Mouse (Mus musculus) limb, embryonic 14.5 days (tissue): ENCODE measurements around the gene Pcnx2. TPM values are rescaled to one million over a fixed set of nuclear protein-coding genes. Genes with fewer than 3 reads are reported as not detected.
A peak's percentile ranks its signal among the peaks of the same experiment; 100 is the strongest.

Experiments
- ATAC-seq: fragments of 200-750 bp; cut with Nextera tagmentation; 2 replicates; pipeline ENCODE4 v1.8.0; 2017; ENCODE audit warnings: low read depth, moderate number of reproducible peaks, moderate TSS enrichment; ENCODE audit not compliant: low FRiP score
- DNase-seq: peaks from one replicate; pipeline ENCODE4 v3.0.0-alpha.2; 2015; ENCODE audit warnings: low spot score
- H3K27ac ChIP-seq: fragments of 300-500 bp; sonication (generic); replicated peaks from 2 replicates; pipeline ENCODE4 v1.5.1; 2014; ENCODE audit warnings: low read depth, mild to moderate bottlenecking, low read length, moderate library complexity, mixed read lengths
- H3K27me3 ChIP-seq: fragments of 300-500 bp; sonication (generic); 2 replicates; pipeline ENCODE4 v1.6.1; 2014; ENCODE audit warnings: low read length, mixed read lengths; ENCODE audit not compliant: control insufficient read depth, insufficient read depth
- H3K36me3 ChIP-seq: fragments of 300-500 bp; sonication (generic); 2 replicates; pipeline ENCODE4 v1.6.1; 2014; ENCODE audit warnings: mild to moderate bottlenecking, low read length, moderate library complexity, mixed read lengths; ENCODE audit not compliant: control insufficient read depth, insufficient read depth
- H3K4me1 ChIP-seq: fragments of 300-500 bp; sonication (generic); 2 replicates; pipeline ENCODE4 v1.6.1; 2014; ENCODE audit warnings: antibody characterized with exemption, low read length, mixed read lengths; ENCODE audit not compliant: control insufficient read depth, insufficient read depth
- H3K4me2 ChIP-seq: fragments of 300-500 bp; sonication (generic); replicated peaks from 2 replicates; pipeline ENCODE4 v1.6.1; 2014; ENCODE audit warnings: low read depth, mild to moderate bottlenecking, low read length, moderate library complexity; ENCODE audit not compliant: severe bottlenecking
- H3K4me3 ChIP-seq: fragments of 300-500 bp; sonication (generic); replicated peaks from 2 replicates; pipeline ENCODE4 v1.5.1; 2014; ENCODE audit warnings: low read length
- H3K9ac ChIP-seq: fragments of 300-500 bp; sonication (generic); 2 replicates; pipeline ENCODE4 v1.6.1; 2014; ENCODE audit warnings: mild to moderate bottlenecking, low read depth, low read length, moderate library complexity; ENCODE audit not compliant: severe bottlenecking
- H3K9me3 ChIP-seq: fragments of 300-500 bp; sonication (generic); 2 replicates; pipeline ENCODE4 v1.6.1; 2016; ENCODE audit warnings: low read length; ENCODE audit not compliant: control insufficient read depth
- POLR2A ChIP-seq: fragments of 200-500 bp; IDR thresholded peaks from 2 replicates; pipeline ENCODE4 v1.8.0; 2012; ENCODE audit warnings: inconsistent platforms, mild to moderate bottlenecking, moderate library complexity, borderline replicate concordance; ENCODE audit not compliant: insufficient read depth, insufficient read length; ENCODE audit errors: extremely low read depth
- WGBS: fragments of 180-500 bp; shearing (Covaris S2); extraction: QIAGEN DNeasy Blood & Tissue Kit; methylation state at CpG from one replicate; pipeline ENCODE4 v1.1.7; 2014; 5-methylcytosine and 5-hydroxymethylcytosine counted together
- polyA plus RNA-seq, 2 experiments: library from polyadenylated mRNA; depleted of rRNA in 1 of 2; stranded (reverse) in 1 of 2; unstranded in 1 of 2; fragments of >200 nt; fragmentation: Nextera tagmentation in 1 of 2; extraction: Ambion mirVana in 1 of 2; gene quantifications; 2 replicates each; pipeline versions ENCODE4 v1.2.1 to v1.2.3; 2012 to 2014

Pcnx2 gene
- polyA plus RNA-seq, 2 experiments = 0.15 to 0.33 TPM

GRCm38 (mm10) chr8:125926636-125927035, 28.5 kb upstream of the Pcnx2 start:
- ATAC-seq = no peak
- Histone ChIP-seq H3K4me2 (no peak overlapping the region), H3K4me1 (no peaks in the 10 kb centered on the region), H3K27ac (no peak overlapping the region), H3K27me3 (no peaks in the 10 kb centered on the region), H3K9me3 (no peaks in the 10 kb centered on the region), H3K9ac (no peak overlapping the region), H3K4me3 (no peak overlapping the region), H3K36me3 (no peaks in the 10 kb centered on the region)
- no peak for DNase-seq
- no peak for TF ChIP-seq POLR2A
- WGBS = 83% methylated on average over 4 of the region's 4 CpGs

DNA sequence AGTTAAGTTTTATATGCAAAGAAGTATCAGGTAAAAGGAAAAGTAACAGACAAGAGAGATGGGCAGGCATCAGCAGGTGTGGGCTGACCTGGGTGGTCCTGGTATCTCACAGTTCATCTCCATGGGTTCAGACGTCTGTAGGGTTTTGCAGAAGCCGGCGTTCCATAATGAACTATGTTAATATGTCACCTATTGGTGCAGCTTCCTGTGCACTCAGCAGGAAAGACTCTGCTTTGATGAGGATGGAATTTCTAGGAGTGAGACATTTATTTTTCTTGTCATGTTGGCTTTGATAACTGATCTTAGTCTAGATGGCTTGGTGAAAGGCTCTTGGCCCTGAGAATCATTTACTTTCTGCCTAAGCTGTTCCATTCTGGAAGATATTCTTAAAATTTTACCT, 24.2 kb upstream of the Pcnx2 start:
- H3K9ac ChIP-seq = no peak overlapping the region
- DNase-seq = no peak
- H3K36me3 ChIP-seq = no peaks in the 10 kb centered on the region
- no peaks in the 10 kb centered on the region for H3K27me3 ChIP-seq
- 76% methylated on average over 3 of the region's 3 CpGs for WGBS
- no peak for ATAC-seq
- H3K27ac ChIP-seq = no peak overlapping the region
- no peak for TF ChIP-seq POLR2A
- no peak overlapping the region for H3K4me3 ChIP-seq
- H3K9me3 ChIP-seq = no peaks in the 10 kb centered on the region
- 0 out of 2 replicates have a peak, but pooled peaks cover 5% of the 10 kb centered on the region for H3K4me1 ChIP-seq
- no peak overlapping the region for H3K4me2 ChIP-seq

DNA sequence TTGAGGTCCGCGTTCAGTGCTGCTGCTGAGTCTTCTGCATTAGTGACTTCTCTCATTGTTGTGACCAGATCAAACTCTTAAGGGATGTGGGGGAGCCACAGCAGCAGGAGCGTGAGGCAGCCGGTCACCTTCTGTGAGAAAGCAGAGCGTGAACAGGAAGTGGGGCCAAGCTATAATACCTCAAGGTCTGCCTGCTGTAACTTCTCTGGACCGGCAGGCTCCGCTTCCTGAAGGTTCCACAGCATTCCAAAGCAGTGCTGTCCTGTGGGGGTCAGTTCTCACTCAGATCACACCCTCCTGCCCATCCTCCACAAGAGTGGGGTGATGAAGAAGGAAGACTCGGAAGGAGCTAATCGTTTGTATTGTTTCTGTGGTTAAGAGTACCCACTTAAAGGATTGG, 22.6 kb upstream of the Pcnx2 start:
- no peak overlapping the region for H3K4me2 ChIP-seq
- no peak overlapping the region for H3K4me3 ChIP-seq
- DNase-seq (no peak), ATAC-seq (no peak)
- WGBS = 59% methylated on average over 9 of the region's 9 CpGs
- no peak overlapping the region for H3K9ac ChIP-seq
- H3K4me1 ChIP-seq = 0 out of 2 replicates have a peak, but pooled peaks cover 5% of the 10 kb centered on the region
- no peaks in the 10 kb centered on the region for H3K36me3 ChIP-seq
- no peaks in the 10 kb centered on the region for H3K27me3 ChIP-seq
- no peak for TF ChIP-seq POLR2A
- no peaks in the 10 kb centered on the region for H3K9me3 ChIP-seq
- H3K27ac ChIP-seq = peak overlapping the region; percentile 29; the same call in 1 of the 2 replicates

GRCm38 (mm10) chr8:125920281-125920680, 22.2 kb upstream of the Pcnx2 start:
- 67% methylated on average over 10 of the region's 10 CpGs for WGBS
- TF ChIP-seq POLR2A = no peak
- H3K9ac ChIP-seq = no peak overlapping the region
- H3K27ac ChIP-seq = peak overlapping the region; percentile 29; the same call in 1 of the 2 replicates
- DNase-seq = no peak
- H3K4me2 ChIP-seq = no peak overlapping the region
- H3K4me1 ChIP-seq = 0 out of 2 replicates have a peak, but pooled peaks cover 5% of the 10 kb centered on the region
- no peak for ATAC-seq
- H3K27me3 ChIP-seq = no peaks in the 10 kb centered on the region
- H3K36me3 ChIP-seq = no peaks in the 10 kb centered on the region
- no peaks in the 10 kb centered on the region for H3K9me3 ChIP-seq
- no peak overlapping the region for H3K4me3 ChIP-seq

DNA sequence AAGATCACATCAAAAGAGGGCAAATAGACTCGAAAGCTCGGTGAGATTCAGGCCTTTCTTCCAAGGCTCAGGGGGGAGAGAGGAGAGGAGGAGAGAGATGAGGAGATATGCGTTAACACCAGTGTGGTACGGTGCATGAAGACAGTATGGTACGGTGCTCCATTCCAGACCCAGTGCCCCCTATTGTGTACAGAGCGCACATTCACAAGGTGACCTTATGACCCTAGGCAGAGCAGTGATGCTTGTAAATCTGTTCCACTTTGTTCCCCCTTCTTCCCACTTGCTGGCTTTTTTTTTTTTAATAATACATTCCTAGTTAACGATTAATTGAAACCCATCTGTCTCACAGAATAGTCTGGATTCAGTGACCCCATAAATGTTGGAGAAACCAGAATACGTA, 21.4 kb upstream of the Pcnx2 start:
- Histone ChIP-seq H3K27ac (no peak overlapping the region), H3K4me1 (0 out of 2 replicates have a peak, but pooled peaks cover 5% of the 10 kb centered on the region), H3K27me3 (no peaks in the 10 kb centered on the region), H3K9ac (no peak overlapping the region), H3K4me2 (no peak overlapping the region), H3K9me3 (no peaks in the 10 kb centered on the region), H3K36me3 (no peaks in the 10 kb centered on the region), H3K4me3 (no peak overlapping the region)
- no peak for DNase-seq
- 47% methylated on average over 8 of the region's 8 CpGs for WGBS
- no peak for ATAC-seq
- TF ChIP-seq POLR2A = no peak

- H3K36me3 ChIP-seq = no peaks in the 10 kb centered on the region
- H3K4me2 ChIP-seq = no peak overlapping the region
- no peak for DNase-seq
- H3K4me3 ChIP-seq = no peak overlapping the region
- H3K9ac ChIP-seq = no peak overlapping the region
- 0 out of 2 replicates have a peak, but pooled peaks cover 5% of the 10 kb centered on the region for H3K4me1 ChIP-seq
- no peak for TF ChIP-seq POLR2A
- WGBS = 68% methylated on average over 2 of the region's 2 CpGs
- no peak overlapping the region for H3K27ac ChIP-seq
- H3K9me3 ChIP-seq = no peaks in the 10 kb centered on the region
- ATAC-seq = no peak
- H3K27me3 ChIP-seq = no peaks in the 10 kb centered on the region
Observed at GRCm38 (mm10) chr8:125918719-125919118, 20.6 kb upstream of the Pcnx2 start.
